Mouse (Mus musculus) forebrain, embryonic 11.5 days (tissue): ENCODE results near the gene Usp11. TPM values are rescaled to one million over a fixed set of nuclear protein-coding genes. Genes with fewer than 3 reads are reported as not detected.
A peak's percentile ranks its signal among the peaks of the same experiment; 100 is the strongest.
"Not testable (repeated sequence)": the region's sequence is repeated elsewhere in the genome, so short reads cannot be mapped to it uniquely, and the experiment has no call there.

Experiments used
- ATAC-seq: fragments of 200-750 bp; cut with Nextera tagmentation; replicated peaks from 2 replicates; pipeline ENCODE4 v1.8.0; 2017; ENCODE audit warnings: moderate TSS enrichment; ENCODE audit not compliant: low FRiP score
- DNase-seq: peaks from one replicate; pipeline ENCODE4 v3.0.0-alpha.2; 2017; ENCODE audit warnings: low spot score
- H3K27ac ChIP-seq: fragments of 300-500 bp; sonication (generic); 2 replicates; pipeline ENCODE4 v1.5.1; 2014; ENCODE audit warnings: low read depth, low read length
- H3K27me3 ChIP-seq: fragments of 300-500 bp; sonication (generic); 2 replicates; pipeline ENCODE4 v1.6.1; 2014; ENCODE audit warnings: mild to moderate bottlenecking, low read length, mixed read lengths; ENCODE audit not compliant: control insufficient read depth, insufficient read depth
- H3K36me3 ChIP-seq: fragments of 300-500 bp; sonication (generic); 2 replicates; pipeline ENCODE4 v1.6.1; 2014; ENCODE audit warnings: mild to moderate bottlenecking, low read length, moderate library complexity, mixed read lengths; ENCODE audit not compliant: control insufficient read depth, insufficient read depth
- H3K4me1 ChIP-seq: fragments of 300-500 bp; sonication (generic); replicated peaks from 2 replicates; pipeline ENCODE4 v1.6.1; 2014; ENCODE audit warnings: low read length, mixed read lengths; ENCODE audit not compliant: control insufficient read depth, insufficient read depth
- H3K4me2 ChIP-seq: fragments of 300-500 bp; sonication (generic); 2 replicates; pipeline ENCODE4 v1.6.1; 2014; ENCODE audit warnings: low read depth, mild to moderate bottlenecking, low read length, moderate library complexity, mixed read lengths; ENCODE audit not compliant: severe bottlenecking
- H3K4me3 ChIP-seq: fragments of 300-500 bp; sonication (generic); 2 replicates; pipeline ENCODE4 v1.5.1; 2014; ENCODE audit warnings: low read depth, low read length
- H3K9ac ChIP-seq: fragments of 300-500 bp; sonication (generic); 2 replicates; pipeline ENCODE4 v1.6.1; 2014; ENCODE audit warnings: low read length
- H3K9me3 ChIP-seq: fragments of 300-500 bp; sonication (generic); 2 replicates; pipeline ENCODE4 v1.6.1; 2016; ENCODE audit warnings: low read length, mixed read lengths; ENCODE audit not compliant: control insufficient read depth
- WGBS: fragments of 180-500 bp; shearing (Covaris S2); extraction: QIAGEN DNeasy Blood & Tissue Kit; methylation state at CpG from one replicate; pipeline ENCODE4 v1.1.7; 2014; 5-methylcytosine and 5-hydroxymethylcytosine counted together
- polyA plus RNA-seq: library from polyadenylated mRNA; unstranded; fragments of >200 nt; fragmentation: Nextera tagmentation; extraction: Ambion mirVana; gene quantifications from 2 replicates; pipeline ENCODE4 v1.2.1, GENCODE M21; 2014

Gene Usp11
- polyA plus RNA-seq, 1 experiment from 2014 or later, result 69.5 TPM

DNA sequence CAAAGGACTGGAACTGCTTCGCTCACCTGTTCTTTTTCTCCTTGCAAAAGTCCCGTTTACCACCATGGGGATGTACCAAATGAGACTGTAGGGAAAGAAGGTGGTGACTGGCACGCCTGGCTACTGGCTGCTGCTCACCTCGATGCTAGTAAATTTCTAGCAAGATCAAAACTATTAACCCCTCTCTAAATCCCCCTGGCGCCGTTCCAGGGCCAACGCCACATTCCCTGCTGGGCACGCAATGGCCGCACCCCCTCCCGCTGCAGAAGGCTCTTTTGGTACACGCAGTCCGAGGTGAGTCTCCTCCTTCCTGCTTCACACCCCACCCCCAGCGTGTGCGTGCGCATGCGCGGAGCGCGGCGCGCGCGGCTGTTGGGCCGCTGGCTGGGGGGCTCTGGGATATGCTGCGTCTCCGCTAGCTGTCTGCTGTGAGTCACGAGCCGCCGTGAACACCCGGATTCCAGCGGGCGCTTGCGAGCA, 15.6 kb upstream of the Usp11 start:
- H3K4me2 ChIP-seq, result peak overlapping the region; percentile 61
- DNase-seq (peak; percentile 88), ATAC-seq (peak; percentile 92)
- WGBS, result 22% methylated on average over 21 of the region's 33 CpGs
- peak overlapping the region; percentile 62 for H3K4me3 ChIP-seq
- H3K9ac ChIP-seq, result peak overlapping the region; percentile 80
- H3K9me3 ChIP-seq, result no peaks in the 10 kb centered on the region
- peak overlapping the region; percentile 94 for H3K27ac ChIP-seq
- no peaks in the 10 kb centered on the region for H3K36me3 ChIP-seq
- H3K27me3 ChIP-seq, result no peaks in the 10 kb centered on the region
- peaks cover 2% of the 10 kb centered on the region; the same call in 1 of the 2 replicates for H3K4me1 ChIP-seq

DNA sequence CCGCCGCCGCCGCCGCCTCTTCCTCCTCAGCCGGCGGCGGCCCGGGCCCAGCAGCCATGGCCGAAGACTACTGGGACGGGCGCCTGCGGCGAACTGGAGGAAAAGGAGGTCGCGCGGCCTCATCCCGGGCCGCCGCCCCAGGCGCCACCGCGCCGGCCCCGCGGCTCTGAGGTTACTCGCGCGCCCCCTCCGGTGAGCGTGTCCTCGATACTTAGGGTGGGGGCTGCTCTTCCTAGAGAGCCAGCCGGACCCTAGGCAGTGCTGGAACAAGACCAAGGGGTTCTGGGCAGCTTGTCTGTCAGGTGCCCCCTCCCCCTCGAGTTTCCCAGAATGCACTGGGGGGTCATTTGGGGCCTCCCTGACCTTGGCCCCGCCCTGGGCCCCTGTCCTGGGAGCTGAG, 15.1 kb upstream of the Usp11 start:
- peak overlapping the region; percentile 94 for H3K27ac ChIP-seq
- peak; percentile 73 for ATAC-seq
- no peaks in the 10 kb centered on the region for H3K9me3 ChIP-seq
- DNase-seq, result peak; percentile 79
- no peaks in the 10 kb centered on the region for H3K36me3 ChIP-seq
- peaks cover 2% of the 10 kb centered on the region; the same call in 1 of the 2 replicates for H3K4me1 ChIP-seq
- 24% methylated on average over 24 of the region's 35 CpGs for WGBS
- peak overlapping the region; percentile 61 for H3K4me2 ChIP-seq
- peak overlapping the region; percentile 62 for H3K4me3 ChIP-seq
- peak overlapping the region; percentile 80 for H3K9ac ChIP-seq
- H3K27me3 ChIP-seq, result no peaks in the 10 kb centered on the region

DNA sequence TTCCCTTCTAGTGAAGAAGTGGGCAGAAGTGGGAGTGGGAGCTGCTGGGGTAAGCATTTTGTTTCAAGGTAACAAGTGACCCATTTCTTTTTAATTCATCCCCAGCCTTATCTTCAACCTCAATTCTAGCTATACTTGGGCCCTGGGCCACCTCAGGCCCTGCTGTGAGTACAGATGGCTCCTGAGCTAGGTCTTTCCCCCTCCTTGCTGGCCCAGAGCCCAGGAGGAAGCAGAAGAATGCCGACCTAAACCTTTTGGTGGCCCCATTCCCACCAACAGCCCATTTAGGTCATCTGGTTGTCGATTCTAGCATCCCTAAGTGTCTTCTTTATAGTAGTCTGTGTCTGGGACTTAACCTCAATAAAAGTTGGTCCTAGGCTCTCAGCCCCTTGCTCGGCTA, 12.1 kb upstream of the Usp11 start:
- WGBS, result 79% methylated on average over 3 of the region's 3 CpGs
- no peaks in the 10 kb centered on the region for H3K9me3 ChIP-seq
- H3K4me2 ChIP-seq, result no peak overlapping the region
- H3K4me3 ChIP-seq, result no peak overlapping the region
- peaks cover 2% of the 10 kb centered on the region; the same call in 1 of the 2 replicates for H3K4me1 ChIP-seq
- no peak for ATAC-seq
- no peak overlapping the region for H3K9ac ChIP-seq
- no peaks in the 10 kb centered on the region; the same call in 1 of the 2 replicates for H3K36me3 ChIP-seq
- no peak for DNase-seq
- no peak overlapping the region for H3K27ac ChIP-seq
- no peaks in the 10 kb centered on the region for H3K27me3 ChIP-seq

DNA sequence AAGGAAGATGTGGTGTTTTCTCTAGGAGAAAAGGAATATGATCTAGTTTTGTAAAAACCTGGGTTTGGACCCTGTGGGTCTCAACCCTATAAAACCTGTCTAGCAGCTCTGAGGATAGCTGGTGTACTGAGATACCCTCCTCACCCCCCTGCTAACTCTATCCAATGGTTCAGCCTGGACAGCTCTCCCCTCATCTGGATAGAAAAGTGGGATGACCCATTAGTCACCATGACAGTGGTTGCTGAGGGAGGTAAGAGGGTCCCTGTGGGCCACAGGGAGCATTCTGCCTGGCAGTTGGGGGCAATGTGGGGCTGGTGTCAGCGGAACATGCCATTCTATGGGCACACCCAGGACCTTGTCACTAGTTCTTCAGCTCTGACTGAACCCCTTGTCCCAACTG, 11.1 kb upstream of the Usp11 start:
- no peak overlapping the region for H3K4me3 ChIP-seq
- ATAC-seq (no peak), DNase-seq (no peak)
- no peaks in the 10 kb centered on the region for H3K27me3 ChIP-seq
- H3K4me1 ChIP-seq, result 0 out of 2 replicates have a peak, but pooled peaks cover 2% of the 10 kb centered on the region
- no peaks in the 10 kb centered on the region; the same call in 1 of the 2 replicates for H3K36me3 ChIP-seq
- no peaks in the 10 kb centered on the region for H3K9me3 ChIP-seq
- WGBS, result 92% methylated on average over 1 of the region's 1 CpGs
- H3K9ac ChIP-seq, result no peak overlapping the region
- H3K27ac ChIP-seq, result no peak overlapping the region
- no peak overlapping the region for H3K4me2 ChIP-seq

DNA sequence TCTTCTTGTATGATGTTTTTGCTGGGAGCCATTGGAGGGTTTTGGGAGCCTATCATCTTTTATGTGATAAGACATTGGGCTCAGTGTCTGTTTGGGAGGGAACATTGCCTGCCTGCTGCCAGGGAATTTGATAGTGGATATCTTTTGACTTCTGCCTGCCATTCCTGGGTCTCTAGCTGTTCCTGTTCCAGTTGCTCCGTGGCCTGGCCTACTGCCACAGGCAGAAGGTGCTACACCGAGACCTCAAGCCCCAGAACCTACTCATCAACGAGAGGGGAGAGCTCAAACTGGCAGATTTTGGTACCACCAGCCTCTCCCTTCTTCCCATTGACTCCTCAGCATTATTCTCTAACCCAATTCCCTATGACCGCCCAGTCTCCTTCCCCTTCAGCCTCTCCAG, 7.9 kb upstream of the Usp11 start:
- no peak overlapping the region for H3K9ac ChIP-seq
- DNase-seq, result no peak
- H3K9me3 ChIP-seq, result no peaks in the 10 kb centered on the region
- ATAC-seq, result no peak
- no peaks in the 10 kb centered on the region for H3K27me3 ChIP-seq
- no peaks in the 10 kb centered on the region for H3K4me1 ChIP-seq
- H3K36me3 ChIP-seq, result no peaks in the 10 kb centered on the region; the same call in 1 of the 2 replicates
- no peak overlapping the region for H3K4me2 ChIP-seq
- WGBS, result 91% methylated on average over 4 of the region's 4 CpGs
- H3K4me3 ChIP-seq, result no peak overlapping the region
- no peak overlapping the region for H3K27ac ChIP-seq

DNA sequence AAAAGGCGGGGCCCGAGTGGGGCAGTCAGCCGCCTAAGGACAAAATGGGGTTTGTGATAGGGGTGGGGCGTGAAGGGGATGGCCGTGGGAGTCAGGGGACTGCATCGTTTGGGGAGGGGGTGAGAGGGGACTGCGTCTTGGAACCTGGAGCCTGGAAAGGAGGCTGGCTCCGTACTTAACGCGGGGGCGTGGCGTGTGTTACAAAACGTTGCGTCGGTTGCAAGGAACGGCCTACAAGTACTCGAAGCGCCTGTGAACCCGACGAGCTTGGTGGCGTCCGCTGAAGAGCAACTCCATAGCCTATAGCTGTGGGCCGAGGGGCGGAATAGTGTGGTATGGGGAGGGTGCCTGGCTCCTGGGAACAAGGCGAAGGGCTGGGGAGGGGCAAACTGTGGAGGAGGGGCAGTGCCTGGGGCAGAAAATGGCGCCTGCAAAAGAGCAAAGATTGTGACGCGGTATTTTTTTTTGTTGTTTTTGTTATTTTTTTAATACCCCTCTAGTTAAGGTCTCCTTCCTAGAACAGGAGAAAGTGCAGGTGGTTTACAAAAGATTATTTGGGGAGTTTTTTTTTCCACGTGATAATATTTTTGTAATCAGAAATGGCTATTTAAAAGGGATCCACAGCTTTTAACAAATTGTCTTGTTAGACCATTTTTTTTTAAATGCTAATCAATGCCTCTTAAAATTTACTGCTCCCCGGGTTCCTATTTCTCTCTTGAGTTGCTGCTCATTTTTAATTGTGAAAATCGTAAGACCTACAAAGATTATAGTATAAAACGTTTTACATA, 783 bp downstream of the Usp11 start:
- WGBS, result 19% methylated on average over 32 of the region's 32 CpGs
- ATAC-seq, result peak; percentile 96
- peak overlapping the region; percentile 90 for H3K27ac ChIP-seq

DNA sequence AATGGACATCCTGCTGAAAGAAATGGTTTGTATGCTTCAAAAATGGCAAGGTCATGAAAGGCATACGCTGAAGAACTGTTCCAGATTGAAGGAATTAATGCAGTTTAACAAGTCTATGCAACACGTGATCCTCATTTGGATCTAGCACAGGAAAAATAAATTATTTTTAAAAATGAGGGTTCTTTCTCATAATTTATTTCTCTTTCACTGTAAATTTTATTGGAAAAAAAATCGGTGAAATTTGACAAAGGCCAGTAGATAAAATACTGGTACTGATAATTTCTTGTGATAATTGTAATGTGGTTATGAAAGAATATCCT, 1.3 kb downstream of the Usp11 start:
- ATAC-seq, result no peak
- no peaks in the 10 kb centered on the region for H3K9me3 ChIP-seq
- H3K27ac ChIP-seq, result no peak overlapping the region
- no peak for DNase-seq
- peak overlapping the region; percentile 41; the same call in 1 of the 2 replicates for H3K4me2 ChIP-seq
- peak overlapping the region; percentile 55 for H3K4me3 ChIP-seq
- no peaks in the 10 kb centered on the region for H3K36me3 ChIP-seq
- H3K9ac ChIP-seq, result no peak overlapping the region
- 30% methylated on average over 3 of the region's 3 CpGs for WGBS
- H3K27me3 ChIP-seq, result no peaks in the 10 kb centered on the region
- no peaks in the 10 kb centered on the region for H3K4me1 ChIP-seq

More for the DNA sequence above, 783 bp downstream of the Usp11 start:
- Histone ChIP-seq H3K9ac (peak overlapping the region; percentile 61), H3K4me2 (peak overlapping the region; percentile 46; the same call in 1 of the 2 replicates), H3K27me3 (no peaks in the 10 kb centered on the region), H3K36me3 (no peaks in the 10 kb centered on the region), H3K9me3 (no peaks in the 10 kb centered on the region), H3K4me3 (peak overlapping the region; percentile 55), H3K4me1 (no peaks in the 10 kb centered on the region)
- DNase-seq, result peak; percentile 86

DNA sequence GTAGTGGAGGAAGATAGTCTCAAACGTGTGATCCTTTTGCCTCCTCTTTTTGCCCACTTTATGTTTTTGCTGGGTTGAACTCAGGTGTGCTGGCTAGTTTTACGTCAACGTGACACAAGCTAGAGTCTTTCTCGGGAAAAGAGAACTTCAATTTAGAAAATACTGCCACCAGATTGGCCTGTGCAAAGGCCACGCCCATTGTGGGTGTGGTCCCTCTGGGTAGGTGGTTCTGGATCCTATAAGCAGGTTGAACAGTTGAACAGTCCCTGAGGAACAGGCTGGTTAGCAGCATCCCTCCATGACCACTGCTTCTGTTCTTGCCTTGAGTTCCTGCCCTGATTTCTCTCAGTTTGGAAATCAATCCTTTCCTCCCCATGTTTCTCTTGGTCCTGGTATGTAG, 25.0 kb downstream of the Usp11 start:
- WGBS, result 76% methylated on average over 5 of the region's 5 CpGs

DNA sequence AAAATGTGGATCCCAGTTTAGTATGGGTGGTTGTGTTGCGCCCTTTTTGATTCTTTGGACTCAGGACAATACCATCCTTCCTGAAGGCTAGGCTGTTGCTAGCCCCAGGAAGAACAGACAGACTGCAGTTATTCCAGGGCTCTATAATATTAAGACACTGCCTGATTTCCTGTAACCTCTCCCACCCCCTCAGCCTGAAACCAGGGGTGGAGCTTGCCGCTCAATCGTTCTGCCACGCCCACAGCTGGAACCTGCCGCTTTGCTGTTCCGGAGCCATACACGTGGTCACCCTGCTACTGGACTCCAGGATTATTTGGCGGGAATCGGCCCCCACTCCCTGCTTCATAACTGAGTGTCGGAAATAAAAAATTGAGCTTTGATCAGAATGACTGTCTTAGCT, 26.3 kb downstream of the Usp11 start:
- H3K4me2 ChIP-seq, H3K27ac ChIP-seq, H3K9ac ChIP-seq, DNase-seq, H3K4me1 ChIP-seq, ATAC-seq, H3K4me3 ChIP-seq, H3K27me3 ChIP-seq, H3K9me3 ChIP-seq, H3K36me3 ChIP-seq: not testable (repeated sequence)
- 47% methylated on average over 10 of the region's 10 CpGs for WGBS

More for the DNA sequence above, 25.0 kb downstream of the Usp11 start:
- Histone ChIP-seq H3K4me2 (no peak overlapping the region), H3K9me3 (no peaks in the 10 kb centered on the region), H3K27me3 (no peaks in the 10 kb centered on the region), H3K27ac (no peak overlapping the region), H3K36me3 (no peaks in the 10 kb centered on the region), H3K9ac (no peak overlapping the region), H3K4me1 (no peaks in the 10 kb centered on the region), H3K4me3 (no peak overlapping the region)
- ATAC-seq, result no peak
- DNase-seq, result no peak
